Mouse (Mus musculus) skeletal muscle tissue, postnatal 0 days (tissue): ENCODE measurements around the gene Usp6nl. TPM values are rescaled to one million over a fixed set of nuclear protein-coding genes. Genes with fewer than 3 reads are reported as not detected.

Experiments used
- polyA plus RNA-seq: library from polyadenylated mRNA; unstranded; fragments of >200 nt; fragmentation: Nextera tagmentation; extraction: Ambion mirVana; gene quantifications from 2 replicates; pipeline ENCODE4 v1.2.1, GENCODE M21; 2015

Gene Usp6nl
- polyA plus RNA-seq: 2.6 and 2.9 TPM in 2 replicates

GRCm38 (mm10) chr2:6322376-6322901 lies at the start of gene Usp6nl:
Usp6nl (plus strand) TSS chr2:6322667.

Other genes with a start within 250 kb of the Usp6nl start
- gene Proser2, start 192.5 kb upstream of the Usp6nl start, polyA plus RNA-seq: 4.7 and 5.3 TPM in 2 replicates
- 5.7 and 8.2 TPM in 2 replicates for gene Echdc3, start 109.6 kb upstream of the Usp6nl start, polyA plus RNA-seq